Mouse (Mus musculus) kidney, adult 18-20 months (tissue): ENCODE measurements around the gene Fthl17e.
"Not testable (repeated sequence)": the region's sequence is repeated elsewhere in the genome, so short reads cannot be mapped to it uniquely, and the experiment has no call there.

Experiments used
- DNase-seq: peaks from one replicate; pipeline ENCODE4 v3.0.0; 2021

The Fthl17e gene

DNA sequence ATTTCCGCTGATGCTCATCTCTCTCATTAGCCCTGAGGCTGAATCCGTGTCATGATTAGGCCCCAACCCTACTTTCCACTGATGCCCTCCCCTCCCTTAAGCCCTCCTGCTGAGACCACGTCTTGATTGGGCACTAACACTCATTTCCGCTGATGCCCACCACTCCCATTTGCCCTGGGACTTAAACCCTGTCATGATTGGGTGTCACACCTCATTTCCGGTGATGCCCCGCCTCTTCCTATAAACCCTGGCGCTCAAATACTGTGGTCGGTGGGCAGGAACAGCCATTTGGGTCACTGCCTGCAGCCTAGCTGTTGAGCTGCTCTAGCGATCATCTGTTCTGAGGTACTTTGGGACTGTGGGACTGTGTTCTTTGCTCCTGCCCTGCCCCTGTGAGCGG is at the start of gene Fthl17e:
Gene Fthl17e, plus strand, starts transcription at position 301 of the 400 bp plus-strand sequence.
- DNase-seq = not testable (repeated sequence)

DNA sequence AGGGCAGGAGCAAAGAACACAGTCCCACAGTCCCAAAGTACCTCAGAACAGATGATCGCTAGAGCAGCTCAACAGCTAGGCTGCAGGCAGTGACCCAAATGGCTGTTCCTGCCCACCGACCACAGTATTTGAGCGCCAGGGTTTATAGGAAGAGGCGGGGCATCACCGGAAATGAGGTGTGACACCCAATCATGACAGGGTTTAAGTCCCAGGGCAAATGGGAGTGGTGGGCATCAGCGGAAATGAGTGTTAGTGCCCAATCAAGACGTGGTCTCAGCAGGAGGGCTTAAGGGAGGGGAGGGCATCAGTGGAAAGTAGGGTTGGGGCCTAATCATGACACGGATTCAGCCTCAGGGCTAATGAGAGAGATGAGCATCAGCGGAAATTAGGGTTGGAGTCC is 46.6 kb upstream of the Fthl17e start, which contains the start of gene Fthl17d:
Gene Fthl17d, minus strand, starts transcription at position 101 of the 400 bp plus-strand sequence.
- DNase-seq = not testable (repeated sequence)

DNA sequence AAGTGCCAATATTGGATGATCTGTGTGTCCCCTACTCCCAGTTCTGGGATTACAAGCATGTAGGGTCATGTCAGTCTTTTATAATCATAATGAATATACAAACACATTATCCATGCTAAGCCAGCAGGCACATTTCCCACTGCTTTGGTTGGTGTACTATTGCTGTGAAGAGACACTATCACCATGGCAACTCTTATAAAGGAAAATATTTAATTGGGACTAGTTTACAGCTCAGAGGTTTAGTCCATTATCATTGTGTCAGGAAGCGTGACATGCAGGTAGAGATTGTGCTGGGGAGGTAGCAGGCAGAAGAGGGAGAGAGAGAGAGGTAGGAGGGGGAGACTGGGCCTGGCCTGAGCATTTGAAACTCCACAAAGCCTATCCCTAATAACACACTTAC is 17.2 kb upstream of the Fthl17e start:
- no peak for DNase-seq

DNA sequence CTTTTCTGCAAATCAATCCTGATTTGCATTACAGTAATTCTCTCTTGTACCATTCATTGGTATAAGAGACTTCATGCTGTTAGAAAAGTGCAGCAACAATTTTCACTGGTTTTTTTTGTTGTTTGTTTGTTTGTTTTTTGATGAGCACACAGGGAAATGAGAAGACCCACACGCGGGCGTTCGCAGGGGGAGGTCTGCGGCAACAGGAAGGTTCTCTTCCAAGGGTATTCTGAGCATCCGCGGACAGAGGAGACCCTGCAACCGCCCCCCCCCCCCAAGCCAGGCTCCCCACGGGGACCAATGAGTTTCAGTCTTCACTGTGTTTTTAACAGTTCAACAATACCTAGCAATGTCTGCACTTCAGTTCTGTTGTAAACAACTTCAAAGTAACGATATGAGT is 13.8 kb upstream of the Fthl17e start:
- DNase-seq = no peak

DNA sequence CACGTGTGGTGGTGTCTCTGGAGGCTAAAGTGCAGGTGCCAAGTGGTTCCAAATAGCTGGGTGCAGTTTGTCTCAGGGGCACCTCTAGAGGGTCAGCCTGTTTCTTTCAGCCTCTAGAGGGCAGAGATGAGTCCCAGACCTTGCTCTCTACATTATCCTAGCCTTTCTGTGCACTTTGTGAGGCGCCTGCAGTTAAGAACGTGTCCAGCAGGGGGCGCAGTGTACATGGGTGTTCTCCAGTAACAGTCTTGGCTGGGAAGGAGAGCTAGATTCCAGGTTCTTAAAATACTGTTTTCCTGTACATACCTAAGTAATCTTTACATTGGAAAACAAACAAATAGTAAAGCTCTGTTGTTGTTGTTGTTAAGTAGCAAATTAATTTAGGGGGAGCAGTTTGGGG is 8.3 kb downstream of the Fthl17e start:
- not testable (repeated sequence) for DNase-seq

DNA sequence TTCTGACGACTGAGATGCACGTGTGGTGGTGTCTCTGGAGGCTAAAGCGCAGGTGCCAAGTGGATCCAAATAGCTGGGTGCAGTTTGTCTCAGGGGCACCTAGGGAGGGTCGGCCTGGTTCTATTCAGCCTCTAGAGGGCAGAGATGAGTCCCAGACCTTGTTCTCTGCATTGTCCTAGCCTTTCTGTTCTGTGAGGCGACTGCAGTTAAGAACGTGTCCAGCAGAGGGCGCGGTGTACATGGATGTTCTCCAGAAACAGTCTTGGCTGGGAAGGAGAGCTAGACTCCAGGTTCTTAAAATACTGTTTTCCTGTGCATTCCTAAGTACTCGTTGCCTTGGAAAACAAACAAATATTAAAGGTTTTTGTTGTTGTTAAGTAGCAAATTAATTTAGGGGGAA is 27.7 kb downstream of the Fthl17e start:
- peak; percentile 87 for DNase-seq

DNA sequence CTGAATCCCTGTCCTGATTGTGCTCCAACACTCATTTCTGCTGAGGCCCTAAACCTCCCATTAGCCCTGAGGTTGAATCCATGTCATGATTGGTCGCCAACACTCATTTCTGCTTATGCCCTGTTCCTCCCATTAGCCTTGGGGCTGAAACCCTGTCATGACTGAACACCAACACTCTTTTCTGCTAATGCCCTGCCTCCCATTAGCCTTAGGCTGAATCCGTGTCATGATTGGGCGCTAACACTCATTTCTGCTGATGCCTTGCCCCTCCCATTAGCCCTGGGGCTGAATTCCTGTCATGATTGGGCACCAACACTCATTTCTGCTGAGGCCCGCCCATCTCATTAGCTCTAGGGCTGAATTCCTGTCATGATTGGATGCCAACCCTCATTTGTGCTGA is 28.8 kb downstream of the Fthl17e start:
- no peak for DNase-seq

DNA sequence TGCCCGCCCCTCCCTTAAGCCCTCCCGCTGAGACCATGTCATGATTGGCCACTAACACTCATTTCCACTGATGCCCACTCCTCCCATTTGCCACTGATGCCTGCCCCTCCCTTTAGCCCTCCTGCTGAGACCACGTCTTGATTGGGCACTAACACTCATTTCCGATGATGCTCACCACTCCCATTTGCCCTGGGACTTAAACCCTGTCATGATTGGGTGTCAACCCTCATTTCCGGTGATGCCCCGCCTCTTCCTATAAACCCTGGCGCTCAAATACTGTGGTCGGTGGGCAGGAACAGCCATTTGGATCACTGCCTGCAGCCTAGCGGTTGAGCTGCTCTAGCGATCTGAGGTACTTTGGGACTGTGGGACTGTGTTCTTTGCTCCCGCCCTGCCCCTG is 29.4 kb downstream of the Fthl17e start, which contains the start of gene Fthl17f:
Gene Fthl17f, plus strand, starts transcription at position 301 of the 400 bp plus-strand sequence.
- not testable (repeated sequence) for DNase-seq

DNA sequence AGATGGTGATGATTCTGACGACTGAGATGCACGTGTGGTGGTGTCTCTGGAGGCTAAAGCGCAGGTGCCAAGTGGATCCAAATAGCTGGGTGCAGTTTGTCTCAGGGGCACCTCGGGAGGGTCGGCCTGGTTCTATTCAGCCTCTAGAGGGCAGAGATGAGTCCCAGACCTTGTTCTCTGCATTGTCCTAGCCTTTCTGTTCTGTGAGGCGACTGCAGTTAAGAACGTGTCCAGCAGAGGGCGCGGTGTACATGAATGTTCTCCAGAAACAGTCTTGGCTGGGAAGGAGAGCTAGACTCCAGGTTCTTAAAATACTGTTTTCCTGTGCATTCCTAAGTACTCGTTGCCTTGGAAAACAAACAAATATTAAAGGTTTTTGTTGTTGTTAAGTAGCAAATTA is 44.4 kb downstream of the Fthl17e start:
- DNase-seq = peak; percentile 66
